13 mouse cellular contexts compared by ENCODE assay signal in genomic region chr6:50766442-50766915, GRCm38 (mm10).
DNase-seq lines count a peak whose midpoint lies in the region; ATAC-seq and TF ChIP-seq lines count a peak whose summit lies in the region.
"Had no signal": no experiment of that assay in that cellular context is flagged by ENCODE, and none has a peak within 500 bp of the region (broad histone marks: within the 10 kb centered on the region; RNA-seq: fewer than 3 reads in every experiment).

No protein-coding gene starts in this region.

- WGBS in forebrain, embryonic 13.5 days: 61% methylated on average over 14 of the region's 14 CpGs
- 72% methylated on average over 14 of the region's 14 CpGs for WGBS in forebrain, embryonic 12.5 days
- 53% methylated on average over 14 of the region's 14 CpGs for WGBS in kidney, adult 2 months
- WGBS in forebrain, postnatal 0 days: 43% methylated on average over 14 of the region's 14 CpGs
- WGBS in lung, postnatal 0 days: 26% methylated on average over 14 of the region's 14 CpGs

- no peak for ATAC-seq in forebrain, embryonic 13.5 days
- ATAC-seq in forebrain, embryonic 12.5 days (ENCODE audit: low FRiP score): no peak
- ATAC-seq in forebrain, postnatal 0 days: peak; percentile 69; the same call in 1 of the 2 replicates
- ATAC-seq in lung, postnatal 0 days: peak; percentile 68

- H3K4me3 ChIP-seq in forebrain, embryonic 13.5 days: no peak overlapping the region
- no peak overlapping the region for H3K4me3 ChIP-seq in forebrain, embryonic 12.5 days (replicated peaks)
- no peak overlapping the region for H3K4me3 ChIP-seq in kidney, adult 2 months (ENCODE audit: insufficient read depth, low read depth, low read length)
- H3K4me3 ChIP-seq in forebrain, postnatal 0 days (ENCODE audit: low read depth, low read length): no peak overlapping the region
- no peak overlapping the region for H3K4me3 ChIP-seq in lung, postnatal 0 days (ENCODE audit: low read depth, low read length)

- peak; percentile 13 for DNase-seq in kidney, postnatal 10 days
- DNase-seq in kidney, adult 2 months: no peak
- DNase-seq in forebrain, postnatal 0 days: peak; percentile 41
- DNase-seq in lung, postnatal 0 days (ENCODE audit: low spot score): peak; percentile 61
- no peak for DNase-seq in adrenal gland, postnatal 14 days
- DNase-seq in ovary, postnatal 14 days (ENCODE audit: low spot score): no peak
- DNase-seq: cerebellum, postnatal 36 days; gastrocnemius, postnatal 25 days; spleen, adult 18-20 months; thymus, postnatal 25 days had no signal

- peaks cover 9% of the 10 kb centered on the region for H3K4me1 ChIP-seq in forebrain, embryonic 13.5 days
- peaks cover 7% of the 10 kb centered on the region; the same call in 1 of the 2 replicates for H3K4me1 ChIP-seq in forebrain, embryonic 12.5 days
- no peaks in the 10 kb centered on the region for H3K4me1 ChIP-seq in kidney, adult 2 months (ENCODE audit: control insufficient read depth, insufficient read depth, low read length)
- H3K4me1 ChIP-seq in forebrain, postnatal 0 days (ENCODE audit: insufficient read depth): peaks cover 4% of the 10 kb centered on the region; the same call in 1 of the 2 replicates
- no peaks in the 10 kb centered on the region; the same call in 1 of the 2 replicates for H3K4me1 ChIP-seq in lung, postnatal 0 days (ENCODE audit: insufficient read depth, low read depth, low read length)

- H3K9ac ChIP-seq in forebrain, embryonic 13.5 days: no peak overlapping the region
- no peak overlapping the region for H3K9ac ChIP-seq in forebrain, embryonic 12.5 days
- no peak overlapping the region for H3K9ac ChIP-seq in forebrain, postnatal 0 days
- H3K9ac ChIP-seq in lung, postnatal 0 days (replicated peaks; ENCODE audit: low read depth): no peak overlapping the region

- 0 out of 2 replicates have a peak overlapping the region, but pooled peaks have one; percentile 48 for H3K27ac ChIP-seq in forebrain, embryonic 13.5 days
- no peak overlapping the region for H3K27ac ChIP-seq in forebrain, embryonic 12.5 days
- H3K27ac ChIP-seq in kidney, adult 2 months (ENCODE audit: insufficient read depth, low read depth, low read length): no peak overlapping the region
- no peak overlapping the region for H3K27ac ChIP-seq in forebrain, postnatal 0 days (ENCODE audit: low read depth, low read length)
- H3K27ac ChIP-seq in lung, postnatal 0 days (ENCODE audit: low read length): no peak overlapping the region

- 0 out of 2 replicates have a peak, but pooled peaks have one; percentile 18 for TF ChIP-seq EP300 in lung, postnatal 0 days (IDR thresholded peaks at IDR 0.05)

- TF ChIP-seq CTCF in kidney, adult 2 months (conservative IDR thresholded peaks at IDR 0.05; ENCODE audit: insufficient read depth, insufficient read length, low read depth, low read length): no peak
- TF ChIP-seq CTCF in forebrain, postnatal 0 days (IDR thresholded peaks at IDR 0.05; ENCODE audit: low read depth): no peak
- TF ChIP-seq CTCF in lung, postnatal 0 days (IDR thresholded peaks at IDR 0.05): no peak

- no peaks in the 10 kb centered on the region for H3K27me3 ChIP-seq in forebrain, embryonic 13.5 days
- H3K27me3 ChIP-seq in forebrain, embryonic 12.5 days: no peaks in the 10 kb centered on the region
- H3K27me3 ChIP-seq in kidney, adult 2 months (replicated peaks; ENCODE audit: control insufficient read depth, insufficient read depth, low read length): no peaks in the 10 kb centered on the region
- no peaks in the 10 kb centered on the region for H3K27me3 ChIP-seq in forebrain, postnatal 0 days (ENCODE audit: insufficient read depth, low read length)
- no peaks in the 10 kb centered on the region for H3K27me3 ChIP-seq in lung, postnatal 0 days (replicated peaks; ENCODE audit: insufficient read depth, low read length)

- no peak for TF ChIP-seq POLR2A in kidney, adult 2 months (IDR thresholded peaks at IDR 0.05; ENCODE audit: low read depth, low read length)

- no peaks in the 10 kb centered on the region for H3K36me3 ChIP-seq in forebrain, embryonic 13.5 days (ENCODE audit: poor library complexity, severe bottlenecking)
- no peaks in the 10 kb centered on the region for H3K36me3 ChIP-seq in forebrain, embryonic 12.5 days (replicated peaks)
- H3K36me3 ChIP-seq in kidney, adult 2 months (ENCODE audit: control insufficient read depth, insufficient read depth, low read length): no peaks in the 10 kb centered on the region
- no peaks in the 10 kb centered on the region for H3K36me3 ChIP-seq in forebrain, postnatal 0 days (ENCODE audit: insufficient read depth)
- no peaks in the 10 kb centered on the region for H3K36me3 ChIP-seq in lung, postnatal 0 days (ENCODE audit: insufficient read depth, low read length)
- H3K36me3 ChIP-seq: G1E had no signal

- no peak overlapping the region for H3K4me2 ChIP-seq in forebrain, embryonic 13.5 days
- H3K4me2 ChIP-seq in forebrain, embryonic 12.5 days: no peak overlapping the region
- no peak overlapping the region for H3K4me2 ChIP-seq in forebrain, postnatal 0 days (ENCODE audit: low read depth)
- peak overlapping the region; percentile 20 for H3K4me2 ChIP-seq in lung, postnatal 0 days (replicated peaks; ENCODE audit: low read depth, low read length)

- no peaks in the 10 kb centered on the region for H3K9me3 ChIP-seq in forebrain, embryonic 13.5 days (replicated peaks)
- no peaks in the 10 kb centered on the region for H3K9me3 ChIP-seq in forebrain, embryonic 12.5 days
- H3K9me3 ChIP-seq in forebrain, postnatal 0 days (ENCODE audit: low read length): no peaks in the 10 kb centered on the region
- H3K9me3 ChIP-seq in lung, postnatal 0 days (ENCODE audit: low read length): no peaks in the 10 kb centered on the region
- H3K9me3 ChIP-seq: G1E had no signal

Comparison
In these comparisons a context has a peak if more than half of its experiments do, and no peak if none do; other contexts are left out.
1. ATAC-seq: peak in forebrain, postnatal 0 days (single experiment) and lung, postnatal 0 days (single experiment); none in forebrain, embryonic 13.5 days (single experiment) and forebrain, embryonic 12.5 days (single experiment).
2. DNase-seq: peak in kidney, postnatal 10 days (single experiment), forebrain, postnatal 0 days (single experiment) and lung, postnatal 0 days (single experiment); none in kidney, adult 2 months (single experiment), adrenal gland, postnatal 14 days (single experiment) and ovary, postnatal 14 days (single experiment).